Mouse (Mus musculus) spleen, adult 2 months (tissue): ENCODE measurements around the gene Lrrc74a.

Source experiments
- CTCF ChIP-seq: fragments of 200-500 bp; IDR thresholded peaks from 2 replicates; pipeline ENCODE4 v1.5.1; 2011; ENCODE audit warnings: mild to moderate bottlenecking, inconsistent platforms; ENCODE audit not compliant: insufficient read depth, insufficient read length, insufficient replicate concordance; ENCODE audit errors: extremely low read depth
- POLR2A ChIP-seq: fragments of 200-500 bp; IDR thresholded peaks from 2 replicates; pipeline ENCODE4 v1.6.1; 2011; ENCODE audit warnings: low read depth, low read length, inconsistent platforms

GRCm38 (mm10) chr12:86694441-86694840, 39.7 kb upstream of the Lrrc74a start:
- TF ChIP-seq POLR2A (no peak), CTCF (no peak)
